Mouse (Mus musculus) megakaryocyte, adult 5-6 weeks (primary cell): ENCODE measurements around the gene Zfp367. TPM values are rescaled to one million over a fixed set of nuclear protein-coding genes. Genes with fewer than 3 reads are reported as not detected.

Experiments used
- ATAC-seq: 2 replicates; pipeline ENCODE4 v1.8.0; 2016; ENCODE audit warnings: mild to moderate bottlenecking, inconsistent platforms; ENCODE audit not compliant: poor library complexity, severe bottlenecking
- total RNA-seq, 2 experiments: library from RNA; stranded (forward) in 1 of 2; stranded (reverse) in 1 of 2; fragments of 153-499, 151-499 nt in 1 of 2; fragments of 221-1000, 200-1000 nt in 1 of 2; gene quantifications; 2 replicates each; pipeline versions ENCODE4 v1.2.3 to v1.2.4; 2015 to 2017

Gene Zfp367
- total RNA-seq, 2 experiments from 2014 or later = 34.6 to 48.5 TPM

- ATAC-seq = no peak
Observed at GRCm38 (mm10) chr13:64092752-64093151, 60.2 kb downstream of the Zfp367 start.

- no peak for ATAC-seq
Observed at GRCm38 (mm10) chr13:64092141-64092540, 60.9 kb downstream of the Zfp367 start.

GRCm38 (mm10) chr13:64091006-64091405, 62.0 kb downstream of the Zfp367 start:
- no peak for ATAC-seq

DNA sequence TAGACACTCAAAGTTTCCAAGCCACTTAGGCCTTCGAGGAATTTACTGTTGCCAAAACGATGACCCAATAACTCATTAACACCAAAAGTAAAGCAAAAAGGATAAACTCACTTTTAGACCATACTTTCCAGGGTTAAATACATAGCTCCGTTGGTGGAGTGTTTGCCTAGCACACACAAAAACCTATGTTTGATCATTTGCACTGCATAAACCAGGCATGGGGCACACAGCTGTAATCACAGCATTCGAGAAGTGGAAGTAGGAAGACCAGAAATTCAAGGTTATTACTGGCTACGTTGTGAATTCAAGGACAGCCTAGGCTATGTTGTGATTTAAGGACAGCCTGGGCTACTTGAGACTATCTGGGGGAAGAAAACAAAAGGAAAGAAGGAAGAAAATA, 62.7 kb downstream of the Zfp367 start:
- no peak for ATAC-seq

- no peak for ATAC-seq
Observed at GRCm38 (mm10) chr13:64089130-64089529, 63.9 kb downstream of the Zfp367 start, which contains the start of gene Hsd17b3. Gene Hsd17b3, minus strand, starts transcription at chr13:64089230.

DNA sequence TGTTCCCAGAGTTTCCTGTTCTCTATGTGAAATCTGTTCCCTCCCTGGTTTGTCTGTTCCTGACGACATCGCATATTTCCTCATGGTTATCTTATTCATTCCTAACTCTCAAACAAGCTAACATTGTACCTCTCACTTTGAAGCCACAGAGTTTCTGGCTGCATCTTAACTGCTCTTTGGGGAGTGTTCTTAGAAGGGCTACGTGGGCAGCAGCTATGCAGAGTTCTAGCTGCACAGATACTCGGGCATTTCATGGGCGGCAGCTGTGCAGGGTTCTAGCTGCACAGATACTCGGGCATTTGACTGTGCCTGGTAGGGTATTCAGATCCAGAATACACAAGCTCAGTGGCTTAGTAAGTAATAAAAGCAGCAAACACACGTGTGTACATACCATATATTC, 64.9 kb downstream of the Zfp367 start:
- ATAC-seq = no peak

DNA sequence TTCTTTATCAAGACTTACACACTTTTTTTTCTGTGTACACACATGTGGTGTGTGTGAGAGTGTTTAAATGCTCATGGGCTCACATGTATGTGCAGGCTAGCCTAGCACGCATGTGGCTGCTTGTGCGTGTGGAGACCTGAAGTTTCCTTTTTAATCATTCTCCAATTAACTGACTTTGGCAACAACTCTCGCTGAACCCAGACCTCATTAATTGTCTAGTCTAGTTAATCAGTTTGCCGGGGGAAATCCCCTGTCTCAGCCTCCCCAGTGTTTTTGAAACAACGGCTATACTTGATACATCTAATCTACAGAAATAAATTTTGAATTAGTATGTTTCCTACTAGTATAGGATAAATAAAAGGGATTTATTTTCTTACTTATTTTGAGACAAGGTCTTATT, 67.0 kb downstream of the Zfp367 start:
- no peak for ATAC-seq

DNA sequence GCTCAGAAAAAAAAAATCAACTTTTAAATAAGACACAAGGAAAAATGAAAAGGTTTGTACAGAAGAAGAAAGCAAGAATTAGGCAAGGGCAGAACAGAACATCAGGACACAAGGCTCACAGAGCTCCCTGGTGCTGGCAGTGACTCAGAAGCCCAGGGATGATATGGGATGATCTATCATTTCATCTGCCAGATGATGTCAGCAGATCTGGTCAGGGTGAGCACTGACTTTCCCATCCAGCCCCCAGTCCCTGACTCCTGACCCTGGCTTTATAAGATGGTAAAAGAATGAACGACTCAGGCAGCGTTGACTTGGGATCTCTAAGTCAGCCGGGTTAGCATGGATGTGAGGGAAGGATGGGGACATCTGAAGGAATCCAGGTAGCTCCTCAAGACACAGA, 69.7 kb downstream of the Zfp367 start:
- no peak for ATAC-seq

Other genes with a start within 250 kb of the Zfp367 start
- gene Hsd17b3, start 64.0 kb downstream of the Zfp367 start, total RNA-seq (2015) = not detected in 2 replicates
- not detected in 2 replicates for gene Hsd17b3, start 64.0 kb downstream of the Zfp367 start, total RNA-seq (2017)
- gene Slc35d2, start 23.8 kb downstream of the Zfp367 start, total RNA-seq (2015) = 11.2 and 16.0 TPM in 2 replicates
- gene Slc35d2, start 23.8 kb downstream of the Zfp367 start, total RNA-seq (2017) = 18.1 and 18.4 TPM in 2 replicates
- gene Habp4, start 8.6 kb upstream of the Zfp367 start, total RNA-seq (2015) = 6.2 and 7.2 TPM in 2 replicates
- 5.0 and 6.5 TPM in 2 replicates for gene Habp4, start 8.6 kb upstream of the Zfp367 start, total RNA-seq (2017)
- 5.0 and 5.1 TPM in 2 replicates for gene Cdc14b, start 122.1 kb upstream of the Zfp367 start, total RNA-seq (2015)
- 3.7 and 5.1 TPM in 2 replicates for gene Cdc14b, start 122.1 kb upstream of the Zfp367 start, total RNA-seq (2017)
- gene Aaed1, start 159.5 kb upstream of the Zfp367 start, total RNA-seq (2015) = 38.0 and 44.8 TPM in 2 replicates
- gene Aaed1, start 159.5 kb upstream of the Zfp367 start, total RNA-seq (2017) = 63.4 and 67.7 TPM in 2 replicates
- gene Ctsl, start 217.7 kb upstream of the Zfp367 start, total RNA-seq (2015) = 44.5 and 56.8 TPM in 2 replicates
- 50.3 and 57.5 TPM in 2 replicates for gene Ctsl, start 217.7 kb upstream of the Zfp367 start, total RNA-seq (2017)